Mouse (Mus musculus) ES-E14 (cell line): ENCODE results near the gene Lmo4.

Experiments
- CHD2 ChIP-seq: IDR thresholded peaks from 2 replicates; pipeline ENCODE4 v1.6.1; 2014; ENCODE audit warnings: mild to moderate bottlenecking, low read depth, low read length, inconsistent platforms
- MAFK ChIP-seq: IDR thresholded peaks from 2 replicates; pipeline ENCODE4 v1.6.1; 2014; ENCODE audit warnings: mild to moderate bottlenecking, low read depth, low read length, inconsistent platforms; ENCODE audit not compliant: insufficient read depth

GRCm38 (mm10) chr3:144162156-144162555 lies 42.9 kb downstream of the Lmo4 start:
- TF ChIP-seq MAFK (no peak), CHD2 (no peak)
